Mouse (Mus musculus) heart, embryonic 16.5 days (tissue): Measurements from ENCODE around the gene Spdye4c. TPM values are rescaled to one million over a fixed set of nuclear protein-coding genes. Genes with fewer than 3 reads are reported as not detected.
A peak's percentile ranks its signal among the peaks of the same experiment; 100 is the strongest.

Source experiments
- ATAC-seq: fragments of 200-750 bp; cut with Nextera tagmentation; replicated peaks from 2 replicates; pipeline ENCODE4 v1.8.0; 2017; ENCODE audit warnings: moderate number of reproducible peaks; ENCODE audit not compliant: insufficient read depth, low FRiP score; ENCODE audit errors: extremely low read depth
- H3K27ac ChIP-seq: fragments of 300-500 bp; sonication (generic); 2 replicates; pipeline ENCODE4 v1.5.1; 2014; ENCODE audit warnings: mild to moderate bottlenecking, low read length, control low read depth, moderate library complexity
- H3K27me3 ChIP-seq: fragments of 300-500 bp; sonication (generic); 2 replicates; pipeline ENCODE4 v1.6.1; 2014; ENCODE audit warnings: low read length, mixed read lengths; ENCODE audit not compliant: control insufficient read depth, insufficient read depth
- H3K36me3 ChIP-seq: fragments of 300-500 bp; sonication (generic); 2 replicates; pipeline ENCODE4 v1.6.1; 2014; ENCODE audit not compliant: control insufficient read depth, insufficient read depth
- H3K4me1 ChIP-seq: fragments of 300-500 bp; sonication (generic); 2 replicates; pipeline ENCODE4 v1.6.1; 2014; ENCODE audit warnings: low read length, mixed read lengths; ENCODE audit not compliant: control insufficient read depth, insufficient read depth
- H3K4me2 ChIP-seq: fragments of 300-500 bp; sonication (generic); 2 replicates; pipeline ENCODE4 v1.6.1; 2014; ENCODE audit warnings: low read depth, mild to moderate bottlenecking, control low read depth, low read length
- H3K4me3 ChIP-seq: fragments of 300-500 bp; sonication (generic); 2 replicates; pipeline ENCODE4 v1.5.1; 2014; ENCODE audit warnings: mild to moderate bottlenecking, control low read depth, low read length
- H3K9ac ChIP-seq: fragments of 300-500 bp; sonication (generic); 2 replicates; pipeline ENCODE4 v1.6.1; 2014; ENCODE audit warnings: low read length, control low read depth
- H3K9me3 ChIP-seq: fragments of 300-500 bp; sonication (generic); replicated peaks from 2 replicates; pipeline ENCODE4 v1.6.1; 2016; ENCODE audit warnings: low read length; ENCODE audit not compliant: control insufficient read depth
- WGBS: fragments of 180-500 bp; shearing (Covaris S2); extraction: QIAGEN DNeasy Blood & Tissue Kit; methylation state at CpG from one replicate; pipeline ENCODE4 v1.1.7; 2014; 5-methylcytosine and 5-hydroxymethylcytosine counted together
- polyA plus RNA-seq: library from polyadenylated mRNA; unstranded; fragments of >200 nt; fragmentation: Nextera tagmentation; extraction: Ambion mirVana; gene quantifications from 2 replicates; pipeline ENCODE4 v1.2.1, GENCODE M21; 2015

The Spdye4c gene
- polyA plus RNA-seq, 1 experiment from 2014 or later: not detected

GRCm38 (mm10) chr2:128572726-128573624, 18.0 kb upstream of the Spdye4c start:
- Histone ChIP-seq H3K9me3 (no peaks in the 10 kb centered on the region), H3K4me2 (no peak overlapping the region), H3K9ac (no peak overlapping the region), H3K4me1 (no peaks in the 10 kb centered on the region), H3K4me3 (no peak overlapping the region), H3K27me3 (no peaks in the 10 kb centered on the region), H3K36me3 (no peaks in the 10 kb centered on the region), H3K27ac (no peak overlapping the region)
- 0 out of 2 replicates have a peak, but pooled peaks have one; percentile 32 for ATAC-seq
- WGBS: 41% methylated on average over 16 of the region's 16 CpGs

DNA sequence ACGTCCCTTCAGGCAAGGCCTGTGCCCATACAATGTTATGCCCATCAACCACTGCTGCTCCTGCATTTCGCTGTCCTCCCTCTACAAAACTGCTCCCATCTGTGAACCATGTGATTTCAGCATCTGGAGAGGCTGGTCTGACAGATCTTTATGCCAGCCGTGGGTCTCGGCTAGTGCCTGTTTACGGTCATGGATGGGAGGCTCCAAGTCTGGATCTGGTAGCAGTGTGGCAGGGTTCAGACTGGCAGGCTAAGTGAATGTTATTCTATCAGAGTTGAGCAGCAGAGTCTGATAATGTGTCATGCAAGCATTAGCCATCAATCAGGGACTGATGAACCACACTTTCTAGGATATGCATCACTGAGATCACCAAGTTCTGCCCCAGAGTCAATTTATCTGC, 8.1 kb upstream of the Spdye4c start:
- Histone ChIP-seq H3K36me3 (no peaks in the 10 kb centered on the region), H3K4me1 (no peaks in the 10 kb centered on the region), H3K4me3 (no peak overlapping the region), H3K9ac (no peak overlapping the region), H3K4me2 (no peak overlapping the region), H3K9me3 (no peaks in the 10 kb centered on the region), H3K27ac (no peak overlapping the region), H3K27me3 (no peaks in the 10 kb centered on the region)
- 74% methylated on average over 5 of the region's 5 CpGs for WGBS
- no peak for ATAC-seq

GRCm38 (mm10) chr2:128592301-128592700, 1.3 kb downstream of the Spdye4c start:
- Histone ChIP-seq H3K9me3 (no peaks in the 10 kb centered on the region), H3K4me1 (no peaks in the 10 kb centered on the region), H3K36me3 (no peaks in the 10 kb centered on the region), H3K27me3 (no peaks in the 10 kb centered on the region), H3K4me3 (no peak overlapping the region), H3K4me2 (no peak overlapping the region), H3K27ac (no peak overlapping the region), H3K9ac (no peak overlapping the region)
- 83% methylated on average over 7 of the region's 7 CpGs for WGBS
- no peak for ATAC-seq

DNA sequence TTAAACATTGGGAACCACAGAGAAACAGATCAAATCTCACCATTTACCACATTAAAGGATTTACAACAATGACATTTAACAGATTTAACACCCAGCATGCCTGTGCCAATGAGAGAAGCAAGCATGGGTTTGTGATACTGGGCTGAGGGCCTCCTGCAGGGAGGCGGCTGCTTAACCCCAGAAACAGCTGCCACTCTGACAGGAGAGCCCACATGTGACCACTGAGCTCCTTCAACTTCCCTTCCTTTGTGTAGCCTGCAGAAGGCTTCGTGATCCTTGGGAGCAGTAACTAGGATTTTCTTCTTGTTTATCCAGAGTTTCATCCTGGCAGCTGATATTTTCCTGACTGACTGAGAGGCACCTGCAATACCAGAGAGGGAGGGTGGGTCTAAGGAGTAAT, 10.5 kb downstream of the Spdye4c start:
- no peak overlapping the region for H3K9ac ChIP-seq
- no peaks in the 10 kb centered on the region; the same call in 1 of the 2 replicates for H3K36me3 ChIP-seq
- no peaks in the 10 kb centered on the region for H3K4me1 ChIP-seq
- H3K4me3 ChIP-seq: no peak overlapping the region
- H3K4me2 ChIP-seq: no peak overlapping the region
- H3K27me3 ChIP-seq: no peaks in the 10 kb centered on the region
- no peak overlapping the region for H3K27ac ChIP-seq
- WGBS: 24% methylated on average over 2 of the region's 2 CpGs
- no peak for ATAC-seq
- peaks cover 6% of the 10 kb centered on the region for H3K9me3 ChIP-seq

- peaks cover 14% of the 10 kb centered on the region for H3K9me3 ChIP-seq
- no peaks in the 10 kb centered on the region for H3K27me3 ChIP-seq
- peaks cover 33% of the 10 kb centered on the region for H3K36me3 ChIP-seq
- H3K27ac ChIP-seq: no peak overlapping the region
- no peak overlapping the region for H3K4me2 ChIP-seq
- no peak for ATAC-seq
- 74% methylated on average over 5 of the region's 5 CpGs for WGBS
- H3K4me3 ChIP-seq: no peak overlapping the region
- H3K9ac ChIP-seq: no peak overlapping the region
- no peaks in the 10 kb centered on the region for H3K4me1 ChIP-seq
These were observed 18.3 kb downstream of the Spdye4c start for GRCm38 (mm10) chr2:128609286-128609685.

DNA sequence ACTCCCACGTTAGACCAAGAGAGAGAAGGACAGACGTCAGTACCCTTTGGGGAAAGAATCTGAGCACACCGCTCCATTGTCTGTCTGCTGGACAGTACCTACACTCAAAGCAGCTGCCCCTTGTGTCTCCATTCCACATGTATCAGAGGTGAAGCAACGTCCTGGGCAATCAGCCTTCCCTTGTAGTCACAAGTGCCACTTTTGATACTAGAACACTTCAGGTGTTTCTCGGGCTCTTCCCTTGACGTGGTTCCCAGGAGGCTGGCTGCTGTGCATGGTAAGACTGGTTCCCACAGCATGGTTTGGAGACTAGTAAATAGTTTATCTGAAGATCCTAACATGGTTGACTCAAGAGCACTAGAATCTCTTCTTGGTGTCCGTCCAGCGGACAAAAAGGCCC, 20.2 kb downstream of the Spdye4c start:
- 87% methylated on average over 8 of the region's 8 CpGs for WGBS
- Histone ChIP-seq H3K36me3 (peaks cover 44% of the 10 kb centered on the region), H3K9me3 (peaks cover 8% of the 10 kb centered on the region), H3K27me3 (no peaks in the 10 kb centered on the region), H3K4me1 (no peaks in the 10 kb centered on the region), H3K9ac (no peak overlapping the region), H3K27ac (no peak overlapping the region), H3K4me3 (no peak overlapping the region), H3K4me2 (no peak overlapping the region)
- ATAC-seq: no peak

- Histone ChIP-seq H3K9me3 (peaks cover 2% of the 10 kb centered on the region; the same call in 1 of the 2 replicates), H3K27me3 (no peaks in the 10 kb centered on the region), H3K4me1 (no peaks in the 10 kb centered on the region), H3K4me3 (no peak overlapping the region), H3K4me2 (no peak overlapping the region), H3K27ac (no peak overlapping the region), H3K9ac (no peak overlapping the region), H3K36me3 (peaks cover 48% of the 10 kb centered on the region)
- WGBS: 87% methylated on average over 7 of the region's 7 CpGs
- no peak for ATAC-seq
These were observed 21.3 kb downstream of the Spdye4c start for GRCm38 (mm10) chr2:128612275-128612674.

GRCm38 (mm10) chr2:128613365-128613764, 22.4 kb downstream of the Spdye4c start:
- ATAC-seq: no peak
- Histone ChIP-seq H3K4me2 (no peak overlapping the region), H3K36me3 (peaks cover 55% of the 10 kb centered on the region), H3K4me3 (no peak overlapping the region), H3K27ac (no peak overlapping the region), H3K9ac (no peak overlapping the region), H3K27me3 (no peaks in the 10 kb centered on the region), H3K4me1 (no peaks in the 10 kb centered on the region), H3K9me3 (no peaks in the 10 kb centered on the region)
- 74% methylated on average over 5 of the region's 5 CpGs for WGBS

DNA sequence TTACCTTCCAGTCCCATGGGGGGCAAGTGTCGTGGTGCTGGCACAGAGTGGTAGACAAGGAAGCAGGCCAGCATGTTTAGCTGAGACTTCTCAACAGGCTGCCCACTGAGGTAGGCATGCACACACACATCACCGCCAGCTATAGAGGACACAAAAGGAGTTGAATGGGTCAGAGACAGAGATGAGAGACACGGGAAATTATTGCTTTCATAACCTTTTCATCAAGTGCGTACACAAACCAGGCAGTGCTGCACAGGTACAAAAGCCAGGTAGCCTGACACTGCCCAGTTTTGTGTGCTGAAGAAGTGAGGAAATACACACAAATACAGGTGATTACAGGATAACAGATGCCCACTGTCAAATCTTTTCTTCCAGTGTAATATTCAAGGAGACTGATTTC, 24.4 kb downstream of the Spdye4c start:
- Histone ChIP-seq H3K9ac (no peak overlapping the region), H3K4me1 (no peaks in the 10 kb centered on the region), H3K36me3 (peaks cover 74% of the 10 kb centered on the region), H3K4me3 (no peak overlapping the region), H3K27me3 (no peaks in the 10 kb centered on the region), H3K9me3 (no peaks in the 10 kb centered on the region), H3K27ac (no peak overlapping the region), H3K4me2 (no peak overlapping the region)
- no peak for ATAC-seq
- WGBS: 95% methylated on average over 4 of the region's 4 CpGs
